Mouse (Mus musculus) heart, embryonic 11.5 days (tissue): ENCODE results near the gene Slc5a11. TPM values are rescaled to one million over a fixed set of nuclear protein-coding genes. Genes with fewer than 3 reads are reported as not detected.

ENCODE experiments used
- ATAC-seq: fragments of 200-750 bp; cut with Nextera tagmentation; replicated peaks from 2 replicates; pipeline ENCODE4 v1.8.0; 2017; ENCODE audit warnings: moderate library complexity; ENCODE audit not compliant: insufficient number of reproducible peaks, low FRiP score, low TSS enrichment
- H3K27ac ChIP-seq: fragments of 300-500 bp; sonication (generic); 2 replicates; pipeline ENCODE4 v1.5.1; 2014; ENCODE audit warnings: mild to moderate bottlenecking, low read depth, low read length
- H3K27me3 ChIP-seq: fragments of 300-500 bp; sonication (generic); 2 replicates; pipeline ENCODE4 v1.6.1; 2014; ENCODE audit warnings: mild to moderate bottlenecking, low read length, mixed read lengths; ENCODE audit not compliant: control insufficient read depth, insufficient read depth
- H3K36me3 ChIP-seq: fragments of 300-500 bp; sonication (generic); 2 replicates; pipeline ENCODE4 v1.6.1; 2014; ENCODE audit warnings: mild to moderate bottlenecking, low read length, moderate library complexity, mixed read lengths; ENCODE audit not compliant: control insufficient read depth, insufficient read depth
- H3K4me1 ChIP-seq: fragments of 300-500 bp; sonication (generic); 2 replicates; pipeline ENCODE4 v1.6.1; 2014; ENCODE audit warnings: low read length; ENCODE audit not compliant: control insufficient read depth, insufficient read depth
- H3K4me2 ChIP-seq: fragments of 300-500 bp; sonication (generic); 2 replicates; pipeline ENCODE4 v1.6.1; 2014; ENCODE audit warnings: mild to moderate bottlenecking, moderate library complexity
- H3K4me3 ChIP-seq: fragments of 300-500 bp; sonication (generic); 2 replicates; pipeline ENCODE4 v1.5.1; 2014; ENCODE audit warnings: low read depth, low read length
- H3K9ac ChIP-seq: fragments of 300-500 bp; sonication (generic); 2 replicates; pipeline ENCODE4 v1.6.1; 2014; ENCODE audit warnings: mild to moderate bottlenecking, low read depth, low read length, moderate library complexity
- H3K9me3 ChIP-seq: fragments of 300-500 bp; sonication (generic); replicated peaks from 2 replicates; pipeline ENCODE4 v1.6.1; 2016; ENCODE audit warnings: low read length; ENCODE audit not compliant: control insufficient read depth
- WGBS: fragments of 180-500 bp; shearing (Covaris S2); extraction: QIAGEN DNeasy Blood & Tissue Kit; methylation state at CpG from one replicate; pipeline ENCODE4 v1.1.7; 2014; ENCODE audit not compliant: insufficient replicate concordance; 5-methylcytosine and 5-hydroxymethylcytosine counted together
- polyA plus RNA-seq: library from polyadenylated mRNA; unstranded; fragments of >200 nt; fragmentation: Nextera tagmentation; extraction: Ambion mirVana; gene quantifications from 2 replicates; pipeline ENCODE4 v1.2.1, GENCODE M21; 2014

The Slc5a11 gene
- polyA plus RNA-seq, 1 experiment from 2014 or later, result not detected

DNA sequence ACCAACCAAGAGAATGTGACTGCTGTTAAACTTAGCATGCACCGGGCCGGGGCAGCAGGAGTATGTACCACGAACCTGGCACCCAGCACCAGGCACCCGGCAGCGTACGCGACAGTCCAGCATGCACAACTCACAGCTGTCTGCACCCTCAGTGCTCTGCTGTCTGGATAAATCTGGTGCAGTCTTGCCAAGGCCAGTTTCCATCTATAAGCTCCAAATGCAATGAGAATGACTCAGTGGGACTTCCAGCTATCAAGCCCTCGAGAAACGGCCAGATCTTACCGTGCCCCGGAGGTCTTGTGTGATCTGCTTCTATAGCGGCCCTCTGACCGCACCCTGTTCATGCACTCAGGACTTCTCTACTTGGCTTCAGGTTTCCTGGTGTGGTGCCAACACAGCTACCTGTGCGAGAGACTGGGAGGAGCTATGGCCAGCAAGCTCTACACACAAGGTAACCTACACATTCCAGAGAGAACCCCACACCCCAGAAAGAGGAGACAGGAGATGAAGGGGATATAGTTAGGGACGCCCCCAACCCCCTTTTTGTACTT is 14.8 kb upstream of the Slc5a11 start:
- Histone ChIP-seq H3K9ac (no peak overlapping the region), H3K27ac (no peak overlapping the region), H3K36me3 (peaks cover 4% of the 10 kb centered on the region; the same call in 1 of the 2 replicates), H3K4me1 (no peaks in the 10 kb centered on the region), H3K27me3 (no peaks in the 10 kb centered on the region), H3K4me2 (no peak overlapping the region), H3K9me3 (no peaks in the 10 kb centered on the region), H3K4me3 (no peak overlapping the region)
- ATAC-seq, result no peak
- WGBS, result 87% methylated on average over 15 of the region's 15 CpGs

DNA sequence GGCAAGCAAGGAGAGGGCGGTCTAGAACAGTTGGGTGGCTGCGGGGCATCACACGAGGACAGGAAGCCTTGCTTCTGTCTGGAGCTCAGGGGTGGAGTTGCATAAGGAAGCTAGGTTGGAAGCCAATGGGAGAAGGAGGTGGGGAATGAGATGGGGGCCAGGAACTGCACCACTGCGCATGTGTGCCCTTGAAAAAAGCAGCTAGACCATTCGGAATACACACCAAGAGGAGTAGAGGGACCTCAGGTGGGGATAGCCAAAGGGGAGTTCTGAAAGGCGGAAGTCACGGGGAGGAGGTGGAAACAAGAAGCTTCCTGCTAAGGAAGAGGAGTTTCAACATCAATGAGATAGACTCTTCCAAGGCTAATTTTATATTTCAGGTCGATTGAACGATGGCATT is 13.9 kb upstream of the Slc5a11 start:
- Histone ChIP-seq H3K4me3 (no peak overlapping the region), H3K4me1 (no peaks in the 10 kb centered on the region), H3K9me3 (no peaks in the 10 kb centered on the region), H3K27me3 (no peaks in the 10 kb centered on the region), H3K36me3 (no peaks in the 10 kb centered on the region), H3K9ac (no peak overlapping the region), H3K4me2 (no peak overlapping the region), H3K27ac (no peak overlapping the region)
- WGBS, result 72% methylated on average over 9 of the region's 9 CpGs
- no peak for ATAC-seq

DNA sequence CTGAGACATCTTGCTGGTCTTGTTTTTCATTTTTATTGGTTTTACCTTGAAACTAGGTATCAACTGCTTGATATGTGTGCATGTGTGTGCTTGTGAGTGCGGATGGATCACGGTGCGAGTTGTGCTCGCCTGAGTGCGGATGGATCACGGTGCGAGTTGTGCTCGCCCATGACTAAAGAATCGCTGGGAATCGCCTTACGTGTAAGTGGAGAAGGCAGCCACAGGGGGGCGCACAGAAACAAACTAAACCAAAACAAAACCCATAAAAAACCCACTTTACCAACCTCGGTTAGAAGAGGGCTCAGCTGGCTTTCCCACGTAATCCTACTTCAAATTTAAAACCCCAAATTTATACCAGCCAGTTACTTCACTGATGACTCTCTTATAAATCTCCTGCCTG is 9.3 kb upstream of the Slc5a11 start:
- H3K4me3 ChIP-seq, result no peak overlapping the region
- H3K9me3 ChIP-seq, result no peaks in the 10 kb centered on the region
- no peak overlapping the region for H3K9ac ChIP-seq
- WGBS, result 28% methylated on average over 14 of the region's 14 CpGs
- peaks cover 5% of the 10 kb centered on the region for H3K4me1 ChIP-seq
- no peak for ATAC-seq
- H3K27ac ChIP-seq, result no peak overlapping the region
- H3K36me3 ChIP-seq, result no peaks in the 10 kb centered on the region
- no peaks in the 10 kb centered on the region for H3K27me3 ChIP-seq
- no peak overlapping the region for H3K4me2 ChIP-seq

DNA sequence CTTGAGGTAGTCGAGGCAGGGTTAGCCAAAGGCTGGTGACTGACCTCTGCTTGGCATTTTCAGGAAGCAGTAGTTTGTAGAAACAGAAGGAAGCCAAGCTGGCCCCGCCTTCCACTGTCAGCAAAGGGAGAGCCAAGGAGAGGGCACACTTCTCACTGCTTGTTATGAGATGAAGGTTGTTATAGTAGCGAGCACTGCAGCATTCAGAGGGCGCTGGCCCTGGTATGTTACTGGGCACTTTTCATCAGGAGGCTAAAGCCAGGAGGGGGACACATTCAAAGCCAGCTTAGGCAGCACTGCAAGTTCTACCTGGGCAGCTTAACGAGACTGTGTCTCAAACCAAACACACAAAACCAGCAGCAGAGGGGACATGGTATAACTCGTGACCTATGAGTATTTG is 7.0 kb upstream of the Slc5a11 start:
- ATAC-seq, result no peak
- Histone ChIP-seq H3K4me1 (peaks cover 6% of the 10 kb centered on the region), H3K9ac (no peak overlapping the region), H3K4me3 (no peak overlapping the region), H3K27me3 (no peaks in the 10 kb centered on the region), H3K36me3 (no peaks in the 10 kb centered on the region), H3K27ac (no peak overlapping the region), H3K9me3 (no peaks in the 10 kb centered on the region), H3K4me2 (no peak overlapping the region)
- 70% methylated on average over 6 of the region's 6 CpGs for WGBS

DNA sequence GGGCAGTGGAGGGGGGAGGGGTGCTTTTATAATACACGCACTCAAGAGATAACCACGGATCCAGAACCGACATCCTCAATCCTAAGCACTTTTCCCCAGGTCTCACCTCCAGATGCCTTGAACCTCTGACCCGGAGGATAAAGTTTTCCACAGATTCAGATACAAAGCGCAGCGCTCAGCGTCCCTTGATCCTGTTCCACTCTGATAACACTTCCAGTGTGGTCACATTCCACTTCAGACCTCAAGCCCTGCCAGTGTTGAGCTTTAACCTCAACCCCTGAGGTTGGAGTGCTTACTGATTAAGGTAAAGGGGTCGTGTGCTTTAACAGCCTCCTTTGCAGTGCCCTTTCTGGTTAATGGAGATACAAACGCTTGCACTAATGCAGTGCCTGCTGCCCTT is 4.7 kb upstream of the Slc5a11 start:
- H3K4me2 ChIP-seq, result no peak overlapping the region
- peaks cover 14% of the 10 kb centered on the region for H3K4me1 ChIP-seq
- no peak overlapping the region for H3K27ac ChIP-seq
- no peaks in the 10 kb centered on the region for H3K9me3 ChIP-seq
- no peaks in the 10 kb centered on the region for H3K36me3 ChIP-seq
- H3K9ac ChIP-seq, result no peak overlapping the region; the same call in 1 of the 2 replicates
- 15% methylated on average over 9 of the region's 9 CpGs for WGBS
- no peak for ATAC-seq
- H3K4me3 ChIP-seq, result no peak overlapping the region
- H3K27me3 ChIP-seq, result no peaks in the 10 kb centered on the region

DNA sequence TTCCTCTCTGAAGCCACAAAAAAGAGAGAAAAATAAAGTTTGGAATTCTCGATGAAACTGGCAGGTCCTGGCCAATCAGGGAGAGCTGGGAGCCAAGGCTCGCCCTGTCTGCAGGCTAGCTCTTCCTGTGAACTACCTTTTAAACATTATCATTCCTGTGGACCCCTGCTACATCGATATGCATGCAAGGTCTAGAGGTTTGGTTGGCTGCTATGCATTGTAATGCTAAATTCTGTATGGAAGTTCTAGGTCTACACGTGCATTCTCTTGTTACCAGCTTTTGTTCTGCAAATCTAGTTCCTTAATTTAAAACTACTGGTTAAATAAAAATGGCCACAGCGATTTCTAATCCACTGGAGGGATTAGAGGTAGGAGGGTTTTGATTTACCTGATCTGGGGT is 3.1 kb upstream of the Slc5a11 start:
- H3K27me3 ChIP-seq, result no peaks in the 10 kb centered on the region
- no peak overlapping the region for H3K9ac ChIP-seq
- H3K4me1 ChIP-seq, result peaks cover 14% of the 10 kb centered on the region
- no peaks in the 10 kb centered on the region for H3K36me3 ChIP-seq
- 56% methylated on average over 5 of the region's 5 CpGs for WGBS
- no peak for ATAC-seq
- no peaks in the 10 kb centered on the region for H3K9me3 ChIP-seq
- no peak overlapping the region for H3K4me3 ChIP-seq
- H3K27ac ChIP-seq, result no peak overlapping the region
- H3K4me2 ChIP-seq, result no peak overlapping the region

DNA sequence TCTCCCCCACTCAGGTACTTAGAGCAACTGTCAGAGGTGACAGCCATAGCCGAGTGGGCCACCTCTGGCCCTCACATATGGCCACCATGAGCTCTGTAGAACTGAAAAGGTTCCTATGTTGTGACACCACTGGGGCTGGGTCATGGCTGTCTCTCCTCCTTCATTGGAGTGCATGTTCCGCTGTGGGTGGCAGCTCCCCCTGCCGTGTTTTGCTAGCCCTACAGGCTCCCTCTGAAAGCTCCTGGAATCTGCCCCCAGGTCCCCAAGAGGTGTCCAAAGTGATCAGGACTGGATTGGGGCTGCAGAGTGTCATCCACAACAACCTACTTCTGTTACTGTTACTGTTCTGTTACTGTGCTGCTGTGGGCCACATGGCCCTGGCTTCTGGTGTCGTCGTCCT is 2.3 kb upstream of the Slc5a11 start:
- Histone ChIP-seq H3K27me3 (no peaks in the 10 kb centered on the region), H3K4me3 (no peak overlapping the region), H3K9ac (no peak overlapping the region), H3K4me1 (peaks cover 14% of the 10 kb centered on the region), H3K9me3 (no peaks in the 10 kb centered on the region), H3K27ac (no peak overlapping the region), H3K36me3 (no peaks in the 10 kb centered on the region), H3K4me2 (no peak overlapping the region)
- 80% methylated on average over 5 of the region's 5 CpGs for WGBS
- ATAC-seq, result no peak

DNA sequence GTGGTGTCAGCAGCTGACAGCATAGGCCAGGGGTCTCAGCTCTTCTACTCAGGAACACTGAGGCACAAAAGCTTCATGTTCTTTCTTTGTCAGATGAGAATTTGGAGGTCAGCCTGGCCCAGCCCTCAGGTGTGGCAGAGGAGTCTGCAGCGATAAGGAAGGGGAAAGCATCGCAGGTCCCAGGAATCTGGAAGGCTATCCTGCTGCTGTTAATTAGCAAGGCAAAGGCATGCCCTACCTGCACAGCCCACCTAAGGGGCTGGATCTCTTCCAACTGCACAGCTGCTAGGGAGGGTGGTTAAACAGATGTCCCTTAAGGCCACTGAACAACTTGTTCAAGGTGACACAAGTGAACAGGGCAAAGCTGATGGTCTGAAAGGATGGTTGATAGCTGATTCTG is 558 bp downstream of the Slc5a11 start:
- H3K9me3 ChIP-seq, result no peaks in the 10 kb centered on the region
- H3K4me3 ChIP-seq, result no peak overlapping the region
- 65% methylated on average over 2 of the region's 2 CpGs for WGBS
- no peaks in the 10 kb centered on the region for H3K36me3 ChIP-seq
- H3K9ac ChIP-seq, result no peak overlapping the region
- no peak overlapping the region for H3K27ac ChIP-seq
- no peak for ATAC-seq
- H3K4me2 ChIP-seq, result no peak overlapping the region
- no peaks in the 10 kb centered on the region for H3K27me3 ChIP-seq
- peaks cover 9% of the 10 kb centered on the region for H3K4me1 ChIP-seq

DNA sequence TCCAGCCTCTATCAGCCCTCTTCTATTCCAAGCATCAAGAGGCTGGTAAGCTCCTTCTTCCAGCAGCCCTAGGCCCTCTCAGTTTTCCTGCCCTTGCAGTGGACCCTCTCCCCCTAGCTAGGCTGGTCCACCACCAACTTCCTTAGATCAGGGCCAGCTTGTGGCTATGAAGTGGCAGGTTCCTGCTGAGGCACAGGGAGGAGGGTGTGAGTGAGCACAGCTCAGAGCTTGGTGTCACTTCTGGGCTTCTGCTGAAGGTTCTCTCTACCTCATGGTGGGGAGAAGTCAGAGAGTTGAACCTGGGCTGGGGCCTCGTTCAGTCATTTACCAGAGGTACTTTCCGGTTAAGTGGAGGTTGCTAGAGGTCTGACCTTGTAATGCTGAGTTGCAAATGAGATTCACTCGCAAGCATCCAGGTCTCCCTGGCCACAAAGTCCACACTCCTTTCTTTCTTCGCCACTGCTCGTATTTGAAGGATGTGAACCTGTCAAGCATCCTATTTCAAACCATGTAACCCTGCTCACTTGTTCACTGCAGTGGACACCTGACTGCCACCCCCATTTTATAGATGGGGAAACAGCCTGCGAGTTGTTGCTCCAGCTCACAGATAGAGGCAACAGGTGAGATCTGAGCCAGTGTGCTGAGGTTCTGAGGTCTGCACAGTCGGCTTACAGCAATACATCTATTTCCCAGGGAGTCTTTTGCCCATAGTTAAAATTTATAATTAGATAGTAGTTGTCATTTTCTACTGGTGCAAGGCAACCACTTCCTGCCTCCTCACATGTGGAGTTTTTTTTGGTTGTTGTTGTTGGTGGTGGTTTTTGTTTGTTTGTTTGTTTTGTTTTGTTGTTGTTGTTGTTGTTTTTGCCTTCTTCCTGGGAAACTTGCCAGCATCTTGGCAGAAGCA is 3.1 kb downstream of the Slc5a11 start:
- Histone ChIP-seq H3K27me3 (no peaks in the 10 kb centered on the region), H3K9ac (no peak overlapping the region), H3K27ac (no peak overlapping the region), H3K36me3 (no peaks in the 10 kb centered on the region), H3K4me2 (no peak overlapping the region), H3K4me1 (peaks cover 12% of the 10 kb centered on the region), H3K4me3 (no peak overlapping the region), H3K9me3 (no peaks in the 10 kb centered on the region)
- WGBS, result 73% methylated on average over 7 of the region's 7 CpGs
- ATAC-seq, result no peak
